ENCODE assay signal across 8 mouse cellular contexts in the genomic region with DNA sequence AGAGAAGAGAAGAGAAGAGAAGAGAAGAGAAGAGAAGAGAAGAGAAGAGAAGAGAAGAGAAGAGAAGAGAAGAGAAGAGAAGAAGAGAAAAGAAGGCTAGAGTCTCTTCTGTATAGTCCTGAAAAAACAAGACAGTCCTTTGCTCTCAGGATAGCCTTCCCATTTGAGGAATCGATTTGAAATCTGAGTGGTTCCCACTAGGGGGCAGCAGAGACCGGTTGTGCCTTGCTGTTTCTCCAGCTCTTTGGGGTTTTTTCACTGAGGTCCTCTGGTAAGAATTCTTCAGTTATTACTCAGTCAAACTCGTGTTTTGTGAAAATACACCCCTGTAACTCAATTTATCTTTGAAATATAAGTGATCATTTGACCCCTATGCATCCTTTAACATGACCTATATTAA. TPM values are rescaled to one million over a fixed set of nuclear protein-coding genes. Genes with fewer than 3 reads are reported as not detected.
DNase-seq lines count a peak whose midpoint lies in the region; ATAC-seq and TF ChIP-seq lines count a peak whose summit lies in the region.

No protein-coding gene starts in this region.

- DNase-seq in heart, adult 8-10 months (ENCODE audit: low spot score): peak; percentile 82
- no peak for DNase-seq in heart, adult 11 months
- DNase-seq in c-Kit-positive CD71-positive TER-119-positive erythroid progenitor cells, embryonic 14.5 days (ENCODE audit: low spot score): peak; percentile 73
- DNase-seq in hindbrain, postnatal 0 days (ENCODE audit: low spot score): peak; percentile 92
- DNase-seq in left cerebral cortex, postnatal 36 days (ENCODE audit: low spot score in 2 of 2): peak; percentile 79 to 82
- DNase-seq in monocyte, adult 2 months (ENCODE audit: low read depth in 1 of 2, low spot score in 2 of 2): peak; percentile 16 to 36
- DNase-seq in spleen, adult 2 months (ENCODE audit: low read depth in 1 of 2, low spot score in 2 of 2): peak; percentile 14 to 72

- TF ChIP-seq POLR2A in spleen, adult 2 months (IDR thresholded peaks at IDR 0.05; ENCODE audit: low read depth, low read length): no peak

- H3K9ac ChIP-seq in forebrain, embryonic 15.5 days (replicated peaks): no peak overlapping the region
- no peak overlapping the region for H3K9ac ChIP-seq in hindbrain, postnatal 0 days (replicated peaks; ENCODE audit: low read length)

- H3K4me1 ChIP-seq in forebrain, embryonic 15.5 days: no peaks in the 10 kb centered on the region
- no peaks in the 10 kb centered on the region for H3K4me1 ChIP-seq in hindbrain, postnatal 0 days (ENCODE audit: insufficient read depth, low read length)
- H3K4me1 ChIP-seq in spleen, adult 2 months (ENCODE audit: control insufficient read depth, insufficient read depth, insufficient read length): no peaks in the 10 kb centered on the region

- ATAC-seq in forebrain, embryonic 15.5 days (replicated peaks): 0 out of 2 replicates have a peak, but pooled peaks have one; percentile 60
- peak; percentile 56; the same call in 1 of the 2 replicates for ATAC-seq in hindbrain, postnatal 0 days

- no peaks in the 10 kb centered on the region for H3K9me3 ChIP-seq in forebrain, embryonic 15.5 days
- H3K9me3 ChIP-seq in hindbrain, postnatal 0 days (ENCODE audit: low read length): no peaks in the 10 kb centered on the region

- intact Hi-C loops in left cerebral cortex, postnatal 36 days (cut with DNase I): loop anchor here (5.0 kb wide), 3 partner anchors 173 to 443 kb away; a partner anchor contains a TSS

- peak; percentile 89 for TF ChIP-seq CTCF in hindbrain, postnatal 0 days (IDR thresholded peaks at IDR 0.05; ENCODE audit: low read depth)
- TF ChIP-seq CTCF in spleen, adult 2 months (IDR thresholded peaks at IDR 0.05; ENCODE audit: extremely low read depth, insufficient read depth, insufficient read length, insufficient replicate concordance): peak; percentile 73; the same call in 1 of the 2 replicates

- no peaks in the 10 kb centered on the region for H3K36me3 ChIP-seq in forebrain, embryonic 15.5 days
- no peaks in the 10 kb centered on the region for H3K36me3 ChIP-seq in hindbrain, postnatal 0 days (ENCODE audit: insufficient read depth, low read length)
- H3K36me3 ChIP-seq in spleen, adult 2 months (ENCODE audit: control insufficient read depth, insufficient read depth, low read length): no peaks in the 10 kb centered on the region

- no peak overlapping the region for H3K4me3 ChIP-seq in forebrain, embryonic 15.5 days
- H3K4me3 ChIP-seq in hindbrain, postnatal 0 days (ENCODE audit: low read length): no peak overlapping the region
- no peak overlapping the region for H3K4me3 ChIP-seq in spleen, adult 2 months (ENCODE audit: extremely low read depth, insufficient read depth, insufficient read length)

- H3K27ac ChIP-seq in forebrain, embryonic 15.5 days (replicated peaks): no peak overlapping the region
- no peak overlapping the region for H3K27ac ChIP-seq in hindbrain, postnatal 0 days
- H3K27ac ChIP-seq in spleen, adult 2 months (ENCODE audit: insufficient read depth, low read length): no peak overlapping the region

- no peak overlapping the region for H3K4me2 ChIP-seq in forebrain, embryonic 15.5 days (replicated peaks)
- H3K4me2 ChIP-seq in hindbrain, postnatal 0 days (ENCODE audit: low read depth, low read length): no peak overlapping the region

- H3K27me3 ChIP-seq in forebrain, embryonic 15.5 days: no peaks in the 10 kb centered on the region
- H3K27me3 ChIP-seq in hindbrain, postnatal 0 days (ENCODE audit: insufficient read depth, low read length): no peaks in the 10 kb centered on the region
- H3K27me3 ChIP-seq in spleen, adult 2 months (ENCODE audit: control insufficient read depth, insufficient read depth, low read length): no peaks in the 10 kb centered on the region

- WGBS in forebrain, embryonic 15.5 days: 0% methylated on average over 3 of the region's 3 CpGs
- WGBS in hindbrain, postnatal 0 days: 1% methylated on average over 3 of the region's 3 CpGs
- 0% methylated on average over 3 of the region's 3 CpGs for WGBS in spleen, adult 2 months

RNA-seq across cellular contexts. Expression of a gene that starts 30.3 kb away (rescaled TPM):
- total RNA-seq in heart, adult 8-10 months (2022): 10 to 100 TPM; 42.9 to 57.8 (median 53.9) TPM
- 67.4 and 73.2 TPM in 2 replicates for polyA plus RNA-seq in forebrain, embryonic 15.5 days (2015; fragmentation: Nextera tagmentation; extraction: Ambion mirVana)
- 20.4 and 24.4 TPM in 2 replicates for total RNA-seq in hindbrain, postnatal 0 days (2014; rRNA removed)
- polyA plus RNA-seq in hindbrain, postnatal 0 days (2015; fragmentation: Nextera tagmentation; extraction: Ambion mirVana): 83.8 and 86.5 TPM in 2 replicates
- 10 to 100 TPM; 55.9 to 60.9 TPM for total RNA-seq in left cerebral cortex, postnatal 36 days (2021)
- 5.4 and 6.2 TPM in 2 replicates for polyA plus RNA-seq in spleen, adult 2 months (2012; rRNA removed)

RNA-seq across cellular contexts. Expression of a gene that starts 30.5 kb away (rescaled TPM):
- 1 to 10 TPM; 5.0 to 7.7 (median 6.1) TPM for total RNA-seq in heart, adult 8-10 months (2022)
- polyA plus RNA-seq in forebrain, embryonic 15.5 days (2015; fragmentation: Nextera tagmentation; extraction: Ambion mirVana): 6.8 and 7.8 TPM in 2 replicates
- 54.0 and 65.7 TPM in 2 replicates for total RNA-seq in hindbrain, postnatal 0 days (2014; rRNA removed)
- polyA plus RNA-seq in hindbrain, postnatal 0 days (2015; fragmentation: Nextera tagmentation; extraction: Ambion mirVana): 8.7 and 9.1 TPM in 2 replicates
- total RNA-seq in left cerebral cortex, postnatal 36 days (2021): 10 to 100 TPM; 21.5 to 27.9 TPM
- 23.5 and 38.9 TPM in 2 replicates for polyA plus RNA-seq in spleen, adult 2 months (2012; rRNA removed)
